25 mouse cellular contexts compared by ENCODE assay signal in the genomic region with DNA sequence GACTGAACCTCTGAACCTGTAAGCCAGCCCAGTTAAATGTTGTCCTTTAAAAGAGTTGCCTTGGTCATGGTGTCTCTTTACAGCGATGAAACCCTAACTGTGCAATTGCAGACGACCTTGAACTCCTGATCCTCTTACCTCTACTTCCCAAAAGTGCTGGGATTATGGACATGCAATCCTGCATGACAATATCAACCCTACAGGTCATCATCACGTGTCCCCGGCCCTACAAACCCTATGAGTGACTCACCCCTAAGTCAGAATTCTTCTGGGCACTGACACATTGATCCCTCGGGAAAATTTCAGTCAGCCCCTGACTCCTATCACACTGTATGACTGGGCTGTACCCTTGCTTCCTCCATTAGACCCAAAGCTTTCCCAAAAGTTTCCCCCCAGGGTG. TPM values are rescaled to one million over a fixed set of nuclear protein-coding genes. Genes with fewer than 3 reads are reported as not detected.
DNase-seq lines count a peak whose midpoint lies in the region; ATAC-seq and TF ChIP-seq lines count a peak whose summit lies in the region.
"Had no signal": no experiment of that assay in that cellular context is flagged by ENCODE, and none has a peak within 500 bp of the region (broad histone marks: within the 10 kb centered on the region; RNA-seq: fewer than 3 reads in every experiment).

No protein-coding gene starts in this region.

- H3K79me2 ChIP-seq in C2C12 (ENCODE audit: control insufficient read depth, insufficient read depth) = peaks cover 20% of the 10 kb centered on the region

- no peak for TF ChIP-seq CTCF in C2C12 (IDR thresholded peaks at IDR 0.05; ENCODE audit: control insufficient read depth, insufficient read depth, insufficient read length)

- no peak overlapping the region for H3K4me2 ChIP-seq in limb, embryonic 15.5 days
- H3K4me2 ChIP-seq: embryonic facial prominence, embryonic 13.5 days; embryonic facial prominence, embryonic 15.5 days; forebrain, embryonic 12.5 days had no signal

- 87% methylated on average over 5 of the region's 5 CpGs for WGBS in limb, embryonic 15.5 days
- 91% methylated on average over 5 of the region's 5 CpGs for WGBS in limb, embryonic 10.5 days

- H3K4me3 ChIP-seq in limb, embryonic 15.5 days = no peak overlapping the region
- H3K4me3 ChIP-seq in limb, embryonic 10.5 days = no peak overlapping the region
- no peak overlapping the region for H3K4me3 ChIP-seq in C2C12 (ENCODE audit: insufficient read depth, poor library complexity, severe bottlenecking)
- H3K4me3 ChIP-seq in brown adipose tissue, adult 24 weeks (ENCODE audit: insufficient read depth, low read depth, low read length) = no peak overlapping the region
- H3K4me3 ChIP-seq: embryonic facial prominence, embryonic 13.5 days; embryonic facial prominence, embryonic 15.5 days; erythroblast, embryonic 14.5 days; forebrain, embryonic 10.5 days; forebrain, embryonic 12.5 days had no signal

- H3ac ChIP-seq in C2C12 (ENCODE audit: control insufficient read depth, insufficient read length, low read depth) = no peak overlapping the region

- peak overlapping the region; percentile 43; the same call in 1 of the 2 replicates for H3K27ac ChIP-seq in limb, embryonic 15.5 days
- no peak overlapping the region for H3K27ac ChIP-seq in limb, embryonic 10.5 days
- 0 out of 2 replicates have a peak overlapping the region, but pooled peaks have one; percentile 6 for H3K27ac ChIP-seq in brown adipose tissue, adult 24 weeks (replicated peaks; ENCODE audit: low read depth, low read length)
- H3K27ac ChIP-seq: embryonic facial prominence, embryonic 13.5 days; embryonic facial prominence, embryonic 15.5 days; forebrain, embryonic 10.5 days; forebrain, embryonic 12.5 days had no signal

- H3K36me3 ChIP-seq in limb, embryonic 15.5 days = peaks cover 97% of the 10 kb centered on the region
- H3K36me3 ChIP-seq in limb, embryonic 10.5 days = peaks cover 99% of the 10 kb centered on the region
- H3K36me3 ChIP-seq in C2C12 (ENCODE audit: control insufficient read depth, insufficient read depth) = peaks cover 75% of the 10 kb centered on the region
- H3K36me3 ChIP-seq: forebrain, embryonic 10.5 days had no signal

- ATAC-seq in limb, embryonic 15.5 days (ENCODE audit: insufficient number of reproducible peaks, low FRiP score, low TSS enrichment, low read depth) = no peak
- ATAC-seq in monocyte, adult 5-6 weeks (replicated peaks; ENCODE audit: insufficient number of reproducible peaks, low FRiP score, low TSS enrichment, poor library complexity, severe bottlenecking) = no peak
- ATAC-seq: activated CD4-positive, CD25-positive, alpha-beta regulatory T cell, adult 4 months; forebrain, embryonic 14.5 days; forebrain, embryonic 16.5 days had no signal

- no peaks in the 10 kb centered on the region for H3K27me3 ChIP-seq in limb, embryonic 15.5 days
- H3K27me3 ChIP-seq in limb, embryonic 10.5 days (ENCODE audit: low read depth, poor library complexity, severe bottlenecking) = no peaks in the 10 kb centered on the region
- no peaks in the 10 kb centered on the region for H3K27me3 ChIP-seq in C2C12 (ENCODE audit: control insufficient read depth, insufficient read depth, insufficient read length)
- H3K27me3 ChIP-seq: embryonic facial prominence, embryonic 13.5 days; embryonic facial prominence, embryonic 15.5 days; forebrain, embryonic 12.5 days had no signal

- intact Hi-C loops in heart, postnatal 36 days (cut with DNase I) = no loop called here

- H3K4me1 ChIP-seq in limb, embryonic 15.5 days = peaks cover 3% of the 10 kb centered on the region; the same call in 1 of the 2 replicates
- no peaks in the 10 kb centered on the region for H3K4me1 ChIP-seq in limb, embryonic 10.5 days
- peaks cover 5% of the 10 kb centered on the region for H3K4me1 ChIP-seq in brown adipose tissue, adult 24 weeks (ENCODE audit: control insufficient read depth, insufficient read depth, insufficient read length, low read length)
- H3K4me1 ChIP-seq: embryonic facial prominence, embryonic 15.5 days; forebrain, embryonic 10.5 days; forebrain, embryonic 12.5 days had no signal

- no peak for DNase-seq in limb, embryonic 10.5 days (ENCODE audit: low spot score)
- DNase-seq in heart, postnatal 36 days = no peak
- no peak for DNase-seq in urinary bladder, adult 18-20 months (ENCODE audit: low spot score in 2 of 2)
- DNase-seq: adrenal gland, adult 8-10 months; adrenal gland, postnatal 36 days; B cell, adult 2 months; cerebellum, adult 11 months; cerebellum, adult 18-20 months; cerebellum, adult 8-10 months; cerebellum, adult 9-11 months; cerebellum, postnatal 14 days; cerebellum, postnatal 36 days; embryo, embryonic 11 days had no signal

- H3K9me3 ChIP-seq in limb, embryonic 15.5 days = no peaks in the 10 kb centered on the region
- no peaks in the 10 kb centered on the region for H3K9me3 ChIP-seq in limb, embryonic 10.5 days (replicated peaks)
- H3K9me3 ChIP-seq: embryonic facial prominence, embryonic 13.5 days; embryonic facial prominence, embryonic 15.5 days; forebrain, embryonic 10.5 days; forebrain, embryonic 12.5 days had no signal

- H3K9ac ChIP-seq in limb, embryonic 15.5 days = no peak overlapping the region
- H3K9ac ChIP-seq: embryonic facial prominence, embryonic 13.5 days; embryonic facial prominence, embryonic 15.5 days; forebrain, embryonic 12.5 days had no signal

- H3K79me3 ChIP-seq in C2C12 (ENCODE audit: low read depth) = peaks cover 1% of the 10 kb centered on the region

TF ChIP-seq in C2C12, 6 proteins besides CTCF, POLR2A, EP300 and RAD21:
- TF ChIP-seq CEBPB (IDR thresholded peaks at IDR 0.05; ENCODE audit: low read depth) (no peak), MAX (IDR thresholded peaks at IDR 0.05) (no peak), USF1 (IDR thresholded peaks at IDR 0.05; ENCODE audit: low read depth) (peak; percentile 85), MYOD1 (IDR thresholded peaks at IDR 0.05; ENCODE audit: control insufficient read depth, insufficient read length, low read depth) (no peak), FOSL1 (IDR thresholded peaks at IDR 0.05; ENCODE audit: insufficient read depth, low read length, poor library complexity, severe bottlenecking) (peak; percentile 37), MYOG (IDR thresholded peaks at IDR 0.05; ENCODE audit: control insufficient read depth, extremely low read depth, insufficient read length) (no peak)
TF ChIP-seq in C2C12: peak in this region for 2.

RNA-seq across cellular contexts. Expression of gene Gtf2ird1, which starts 48.4 kb away (rescaled TPM):
- polyA plus RNA-seq in limb, embryonic 15.5 days (2015; fragmentation: Nextera tagmentation; extraction: Ambion mirVana) = 93.5 and 102 TPM in 2 replicates
- 131 and 153 TPM in 2 replicates for polyA plus RNA-seq in limb, embryonic 10.5 days (2016; fragmentation: Nextera tagmentation; extraction: Ambion mirVana)
- polyA plus RNA-seq in C2C12 (2012; fragmentation: generic; extraction: Trizol) = 48.6 TPM
- 37.9 and 80.1 TPM in 2 replicates for polyA plus RNA-seq in brown adipose tissue, adult 24 weeks (2012; ENCODE audit: insufficient read depth, insufficient read length, missing spikeins)
- 2.0 to 2.8 TPM (median 2.4 TPM) in 3 replicates for total RNA-seq in monocyte, adult 5-6 weeks (2017)
- 10 to 100 TPM; 23.4 to 26.9 TPM for total RNA-seq in heart, postnatal 36 days (2021)
